19 mouse cellular contexts compared by ENCODE assay signal in genomic region chr17:26143386-26143785, GRCm38 (mm10). TPM values are rescaled to one million over a fixed set of nuclear protein-coding genes. Genes with fewer than 3 reads are reported as not detected.
A peak's percentile ranks its signal among the peaks of the same experiment; 100 is the strongest.
DNase-seq lines count a peak whose midpoint lies in the region; TF ChIP-seq lines count a peak whose summit lies in the region.
"Had no signal": no experiment of that assay in that cellular context is flagged by ENCODE, and none has a peak within 500 bp of the region (broad histone marks: within the 10 kb centered on the region; RNA-seq: fewer than 3 reads in every experiment).

No protein-coding gene starts in this region.

- H3K36me3 ChIP-seq in heart, adult 2 months (ENCODE audit: control insufficient read depth, insufficient read depth, low read length) = peaks cover 6% of the 10 kb centered on the region
- H3K36me3 ChIP-seq in heart, embryonic 10.5 days = peaks cover 54% of the 10 kb centered on the region

- H3K9me3 ChIP-seq in heart, embryonic 10.5 days = no peaks in the 10 kb centered on the region
- H3K9me3 ChIP-seq: G1E had no signal

- TF ChIP-seq CTCF in heart, adult 2 months (IDR thresholded peaks at IDR 0.05) = no peak
- no peak for TF ChIP-seq CTCF in embryonic fibroblast, embryonic 13.5 days (IDR thresholded peaks at IDR 0.05; ENCODE audit: borderline replicate concordance, insufficient read depth, low read length)

- DNase-seq in heart, adult 11 months = peak; percentile 65
- DNase-seq in heart, adult 2 months = no peak
- peak; percentile 68 for DNase-seq in heart, embryonic 10.5 days (ENCODE audit: low spot score)
- DNase-seq in heart, adult 8-10 months (ENCODE audit: low spot score) = no peak
- DNase-seq in thymus, postnatal 25 days = no peak
- DNase-seq: adrenal gland, adult 2 months; adrenal gland, adult 8-10 months; adrenal gland, postnatal 10 days; adrenal gland, postnatal 14 days; adrenal gland, postnatal 25 days; adrenal gland, postnatal 36 days; B cell, adult 2 months; cerebellum, adult 11 months; cerebellum, adult 11-12 months; cerebellum, adult 18-20 months had no signal

- TF ChIP-seq EP300 in heart, adult 2 months (IDR thresholded peaks at IDR 0.05; ENCODE audit: insufficient read depth, low read depth, low read length) = no peak

- WGBS in heart, adult 2 months = 97% methylated on average over 5 of the region's 5 CpGs
- WGBS in heart, embryonic 10.5 days = 97% methylated on average over 5 of the region's 5 CpGs

- peaks cover 4% of the 10 kb centered on the region for H3K4me1 ChIP-seq in heart, adult 2 months (ENCODE audit: control insufficient read depth, insufficient read depth, low read length)
- peaks cover 21% of the 10 kb centered on the region for H3K4me1 ChIP-seq in heart, embryonic 10.5 days
- H3K4me1 ChIP-seq in embryonic fibroblast, embryonic 13.5 days (ENCODE audit: control insufficient read depth, insufficient read depth, low read length) = peaks cover 11% of the 10 kb centered on the region

- no peak overlapping the region for H3K9ac ChIP-seq in heart, adult 2 months (ENCODE audit: low read depth, low read length)

- H3K27ac ChIP-seq in heart, adult 2 months = no peak overlapping the region
- H3K27ac ChIP-seq in heart, embryonic 10.5 days = no peak overlapping the region
- H3K27ac ChIP-seq in embryonic fibroblast, embryonic 13.5 days (ENCODE audit: insufficient read depth, low read length) = peak overlapping the region; percentile 30; the same call in 1 of the 2 replicates

- H3K4me3 ChIP-seq in heart, adult 2 months = no peak overlapping the region
- H3K4me3 ChIP-seq in heart, embryonic 10.5 days = no peak overlapping the region
- H3K4me3 ChIP-seq in embryonic fibroblast, embryonic 13.5 days (ENCODE audit: insufficient read depth, low read length) = no peak overlapping the region

- H3K79me2 ChIP-seq in heart, adult 2 months (replicated peaks; ENCODE audit: control insufficient read depth, insufficient read depth, low read length) = peaks cover 11% of the 10 kb centered on the region

- no peaks in the 10 kb centered on the region for H3K27me3 ChIP-seq in heart, adult 2 months (ENCODE audit: control insufficient read depth, insufficient read depth, low read length)
- H3K27me3 ChIP-seq in heart, embryonic 10.5 days (ENCODE audit: insufficient read depth, poor library complexity, severe bottlenecking) = no peaks in the 10 kb centered on the region
- H3K27me3 ChIP-seq: CH12.LX, Patski had no signal

- intact Hi-C loops in heart, adult 2 months (cut with DNase I) = no loop called here

- TF ChIP-seq POLR2A in heart, adult 2 months (IDR thresholded peaks at IDR 0.05; ENCODE audit: insufficient read depth, low read depth, low read length) = no peak
- no peak for TF ChIP-seq POLR2A in embryonic fibroblast, embryonic 13.5 days (IDR thresholded peaks at IDR 0.05; ENCODE audit: low read depth, low read length)

RNA-seq across cellular contexts. Expression of gene Axin1, which starts 4.9 kb away (rescaled TPM):
- 10 to 100 TPM; 16.5 to 18.2 TPM for total RNA-seq in heart, adult 2 months (2021)
- polyA plus RNA-seq in heart, adult 2 months (2012; rRNA removed) = 7.6 and 9.1 TPM in 2 replicates
- 5.5 and 7.0 TPM in 2 replicates for polyA plus RNA-seq in heart, embryonic 10.5 days (2016; fragmentation: Nextera tagmentation; extraction: Ambion mirVana)
- total RNA-seq in heart, adult 8-10 months (2022) = 10 to 100 TPM; 16.1 to 21.6 (median 17.3) TPM
- 34.4 and 50.5 TPM in 2 replicates for polyA plus RNA-seq in embryonic fibroblast, embryonic 13.5 days (2011; ENCODE audit: insufficient read length, low read depth, missing spikeins)

RNA-seq across cellular contexts. Expression of gene Mrpl28, which starts 20.1 kb away (rescaled TPM):
- 100 to 1,000 TPM; 131 to 154 TPM for total RNA-seq in heart, adult 2 months (2021)
- 131 and 156 TPM in 2 replicates for polyA plus RNA-seq in heart, adult 2 months (2012; rRNA removed)
- polyA plus RNA-seq in heart, embryonic 10.5 days (2016; fragmentation: Nextera tagmentation; extraction: Ambion mirVana) = 273 and 284 TPM in 2 replicates
- total RNA-seq in heart, adult 8-10 months (2022) = 100 to 1,000 TPM; 160 to 201 (median 177) TPM
- 38.7 and 41.0 TPM in 2 replicates for polyA plus RNA-seq in embryonic fibroblast, embryonic 13.5 days (2011; ENCODE audit: insufficient read length, low read depth, missing spikeins)

RNA-seq across cellular contexts. Expression of gene Tmem8, which starts 30.3 kb away (rescaled TPM):
- 1 to 10 TPM; 3.8 to 5.3 TPM for total RNA-seq in heart, adult 2 months (2021)
- polyA plus RNA-seq in heart, adult 2 months (2012; rRNA removed) = 10.5 and 11.6 TPM in 2 replicates
- 0.71 and 1.2 TPM in 2 replicates for polyA plus RNA-seq in heart, embryonic 10.5 days (2016; fragmentation: Nextera tagmentation; extraction: Ambion mirVana)
- 1 to 10 TPM; 6.0 to 7.0 (median 6.2) TPM for total RNA-seq in heart, adult 8-10 months (2022)
- 0.48 and 1.0 TPM in 2 replicates for polyA plus RNA-seq in embryonic fibroblast, embryonic 13.5 days (2011; ENCODE audit: insufficient read length, low read depth, missing spikeins)

RNA-seq across cellular contexts. Expression of gene Nme4, which starts 48.0 kb away (rescaled TPM):
- 1 to 10 TPM; 3.7 to 4.4 TPM for total RNA-seq in heart, adult 2 months (2021)
- 13.8 and 21.4 TPM in 2 replicates for polyA plus RNA-seq in heart, adult 2 months (2012; rRNA removed)
- 115 and 137 TPM in 2 replicates for polyA plus RNA-seq in heart, embryonic 10.5 days (2016; fragmentation: Nextera tagmentation; extraction: Ambion mirVana)
- 1 to 10 TPM; 5.0 to 7.6 (median 5.9) TPM for total RNA-seq in heart, adult 8-10 months (2022)
- polyA plus RNA-seq in embryonic fibroblast, embryonic 13.5 days (2011; ENCODE audit: insufficient read length, low read depth, missing spikeins) = 47.9 and 50.4 TPM in 2 replicates

RNA-seq across cellular contexts. Expression of gene Decr2, which starts 53.2 kb away (rescaled TPM):
- 1 to 10 TPM; 9.2 to 9.5 TPM for total RNA-seq in heart, adult 2 months (2021)
- 13.9 and 23.3 TPM in 2 replicates for polyA plus RNA-seq in heart, adult 2 months (2012; rRNA removed)
- 32.8 and 39.6 TPM in 2 replicates for polyA plus RNA-seq in heart, embryonic 10.5 days (2016; fragmentation: Nextera tagmentation; extraction: Ambion mirVana)
- total RNA-seq in heart, adult 8-10 months (2022) = 10 to 100 TPM; 10.2 to 11.2 (median 11.0) TPM
- polyA plus RNA-seq in embryonic fibroblast, embryonic 13.5 days (2011; ENCODE audit: insufficient read length, low read depth, missing spikeins) = 28.2 and 30.9 TPM in 2 replicates

Comparison
In these comparisons a context has a peak if more than half of its experiments do, and no peak if none do; other contexts are left out.
1. DNase-seq: peak in heart, adult 11 months (single experiment) and heart, embryonic 10.5 days (single experiment); none in heart, adult 2 months (0 of 2), heart, adult 8-10 months (single experiment) and thymus, postnatal 25 days (single experiment).